Mouse (Mus musculus) ES-E14 (cell line): ENCODE data around the gene Eif4a3. TPM values are rescaled to one million over a fixed set of nuclear protein-coding genes. Genes with fewer than 3 reads are reported as not detected.
"Not testable (repeated sequence)": the region's sequence is repeated elsewhere in the genome, so short reads cannot be mapped to it uniquely, and the experiment has no call there.

Experiments
- DNase-seq: peaks from one replicate; pipeline ENCODE4 v3.0.0-alpha.2; 2013; ENCODE audit warnings: low read depth, low spot score
- H3K27ac ChIP-seq: 2 replicates; pipeline ENCODE4 v1.5.1; 2012; ENCODE audit warnings: low read depth, mild to moderate bottlenecking, low read length, moderate library complexity, mixed read lengths; ENCODE audit not compliant: poor library complexity, insufficient read depth, severe bottlenecking
- H3K36me3 ChIP-seq: 2 replicates; pipeline ENCODE4 v1.6.1; 2012; ENCODE audit warnings: mild to moderate bottlenecking, low read length, moderate library complexity, mixed read lengths; ENCODE audit not compliant: control insufficient read depth, poor library complexity, insufficient read depth, severe bottlenecking
- H3K4me1 ChIP-seq, 2 experiments: fragments of 150-350 bp in 1 of 2; sonication (generic) in 1 of 2; 2 replicates each; pipeline ENCODE4 v1.6.1; 2012; ENCODE audit warnings: low read length in 2 of 2, mild to moderate bottlenecking in 1 of 2, mixed read lengths in 1 of 2; ENCODE audit not compliant: control insufficient read depth in 2 of 2, insufficient read depth in 2 of 2, poor library complexity in 1 of 2
- H3K4me3 ChIP-seq, 2 experiments: fragments of 150-350 bp in 1 of 2; sonication (generic) in 1 of 2; 2 replicates each; pipeline ENCODE4 v1.5.1; 2012; ENCODE audit warnings: low read length in 2 of 2, low read depth in 1 of 2, mild to moderate bottlenecking in 1 of 2, mixed read lengths in 1 of 2; ENCODE audit not compliant: insufficient read depth in 1 of 2, poor library complexity in 1 of 2, severe bottlenecking in 1 of 2
- H3K9ac ChIP-seq: 2 replicates; pipeline ENCODE4 v1.6.1; 2012; ENCODE audit warnings: low read depth, mild to moderate bottlenecking, low read length, mixed read lengths; ENCODE audit not compliant: poor library complexity, insufficient read depth, severe bottlenecking
- H3K9me3 ChIP-seq: fragments of 150-350 bp; sonication (generic); 2 replicates; pipeline ENCODE4 v1.6.1; 2012; ENCODE audit warnings: low read depth, mild to moderate bottlenecking, low read length; ENCODE audit not compliant: control insufficient read depth, insufficient read depth
- CHD2 ChIP-seq: IDR thresholded peaks from 2 replicates; pipeline ENCODE4 v1.6.1; 2014; ENCODE audit warnings: mild to moderate bottlenecking, low read depth, low read length, inconsistent platforms
- HCFC1 ChIP-seq: IDR thresholded peaks from 2 replicates; pipeline ENCODE4 v1.6.1; 2012; ENCODE audit warnings: low read length, inconsistent platforms, borderline replicate concordance; ENCODE audit not compliant: insufficient read depth
- MAFK ChIP-seq: IDR thresholded peaks from 2 replicates; pipeline ENCODE4 v1.6.1; 2014; ENCODE audit warnings: mild to moderate bottlenecking, low read depth, low read length, inconsistent platforms; ENCODE audit not compliant: insufficient read depth
- ZC3H11A ChIP-seq: IDR thresholded peaks from 2 replicates; pipeline ENCODE4 v1.6.1; 2012; ENCODE audit warnings: low read depth, mild to moderate bottlenecking, inconsistent platforms, low read length, borderline replicate concordance
- ZNF384 ChIP-seq: IDR thresholded peaks from 2 replicates; pipeline ENCODE4 v1.6.1; 2012; ENCODE audit warnings: low read depth, low read length, inconsistent platforms
- in situ Hi-C, 2 experiments: fragments of 600-800 bp; cut with MboI; formaldehyde crosslinking; loops; one replicate each; pipeline ENCODE4 v1.15.1; 2025; ENCODE audit warnings: low sequenced_read_pairs in 2 of 2, inconsistent platforms in 1 of 2; ENCODE audit not compliant: unreplicated experiment in 2 of 2
- total RNA-seq: library from RNA; depleted of rRNA; stranded (reverse); fragments of 300-350 nt; gene quantifications from 2 replicates; pipeline ENCODE4 v1.2.3, GENCODE M21; 2012

Gene Eif4a3
- total RNA-seq, 1 experiment = 400 TPM

DNA sequence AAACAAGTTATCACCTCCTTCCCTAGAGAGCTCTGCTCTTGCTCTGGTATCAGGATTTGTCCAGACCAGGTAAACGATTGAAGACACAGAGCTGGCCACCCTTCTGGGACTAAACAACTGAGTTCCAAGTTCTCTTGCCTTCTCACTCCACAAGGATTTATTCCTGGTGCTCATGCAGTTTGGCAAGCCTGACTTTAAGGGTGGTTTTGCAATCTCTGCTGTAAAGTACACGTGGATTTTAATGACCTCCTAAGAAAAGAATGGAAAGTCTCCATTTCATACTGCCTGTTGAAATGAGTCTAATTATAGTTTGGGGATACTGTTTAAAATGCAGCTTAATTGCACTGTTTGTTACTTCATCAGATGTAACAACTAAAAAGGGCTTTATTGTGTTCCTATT, 1.1 kb upstream of the Eif4a3 start:
- no peak overlapping the region for H3K9ac ChIP-seq
- peaks cover 19% of the 10 kb centered on the region for H3K36me3 ChIP-seq
- H3K9me3 ChIP-seq = no peaks in the 10 kb centered on the region
- no peak overlapping the region for H3K27ac ChIP-seq
- DNase-seq = no peak
- H3K4me3 ChIP-seq = peak overlapping the region in 1 of 2 experiments; percentile 64; a peak in 1 of 4 replicates
- in situ Hi-C loops = no loop called here
- TF ChIP-seq ZC3H11A = no peak
- TF ChIP-seq CHD2 = no peak
- TF ChIP-seq MAFK = no peak
- TF ChIP-seq HCFC1 = no peak
- H3K4me1 ChIP-seq = peaks cover 2 to 6% of the 10 kb centered on the region in 2 experiments; a peak in 2 of 4 replicates

DNA sequence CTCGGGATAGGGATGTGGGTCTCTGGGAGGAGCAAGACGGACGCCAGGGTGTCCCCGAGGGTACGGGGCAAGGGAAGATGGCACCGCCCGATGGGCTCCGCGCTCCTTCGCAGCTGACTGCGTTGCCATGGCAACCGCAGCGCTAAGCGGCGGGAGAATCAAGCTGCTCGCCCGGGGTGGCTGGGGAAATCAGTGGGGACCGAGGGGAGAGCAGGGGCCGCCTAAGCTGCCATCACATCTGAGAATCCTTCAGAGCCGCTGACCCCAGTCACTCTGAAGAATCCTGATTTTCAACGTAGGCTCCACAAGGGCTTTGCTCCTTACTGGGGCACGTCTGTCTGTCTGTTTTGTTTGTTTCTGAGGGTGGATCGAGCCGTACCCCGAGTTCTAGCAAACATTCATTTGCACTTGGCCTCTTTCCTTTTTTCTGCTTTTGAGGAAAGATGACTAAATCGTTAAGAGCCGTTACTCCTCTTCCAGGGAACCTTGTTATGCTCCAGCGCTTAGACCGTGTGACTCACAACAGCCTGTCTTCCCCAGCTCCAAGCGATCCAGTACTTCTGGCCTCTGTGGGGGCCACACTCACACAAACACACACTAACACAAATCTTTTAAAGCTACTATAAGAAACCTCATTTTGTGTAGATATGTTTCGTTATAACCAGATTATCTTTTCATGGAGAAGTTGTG, 502 bp upstream of the Eif4a3 start:
- in situ Hi-C loops = no loop called here
- peak overlapping the region; percentile 64 to 93 for H3K4me3 ChIP-seq
- TF ChIP-seq MAFK (no peak), CHD2 (no peak), HCFC1 (no peak), ZC3H11A (no peak), ZNF384 (no peak)
- peak overlapping the region; percentile 93 for H3K9ac ChIP-seq
- H3K9me3 ChIP-seq = no peaks in the 10 kb centered on the region
- H3K36me3 ChIP-seq = peaks cover 25% of the 10 kb centered on the region
- H3K4me1 ChIP-seq = peaks cover 2 to 6% of the 10 kb centered on the region in 2 experiments; a peak in 2 of 4 replicates
- DNase-seq = no peak
- peak overlapping the region; percentile 51; the same call in 1 of the 2 replicates for H3K27ac ChIP-seq

DNA sequence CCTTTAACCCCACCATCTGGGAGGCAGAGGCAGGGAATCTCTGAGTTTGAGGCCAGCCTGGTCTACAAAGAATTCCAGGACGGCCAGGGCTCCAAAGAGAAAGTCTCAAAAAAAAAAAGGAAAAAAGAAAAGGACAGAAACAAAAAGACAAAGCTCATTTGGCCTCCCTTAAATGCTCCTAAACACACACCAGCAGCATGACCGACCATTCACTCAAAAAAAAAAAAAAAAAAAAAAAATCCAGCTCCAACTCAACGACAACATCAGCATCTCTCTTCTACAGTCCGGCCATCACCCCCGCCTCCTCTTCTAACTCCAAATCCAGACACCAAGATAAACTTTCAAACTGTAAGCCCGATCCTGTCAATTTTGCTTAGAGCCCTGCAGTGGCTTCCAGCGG, 972 bp downstream of the Eif4a3 start:
- no peaks in the 10 kb centered on the region for H3K9me3 ChIP-seq
- H3K27ac ChIP-seq = no peak overlapping the region
- in situ Hi-C loops = no loop called here
- peak overlapping the region; percentile 89 to 93 for H3K4me3 ChIP-seq
- TF ChIP-seq MAFK (no peak), ZNF384 (peak; percentile 59; the same call in 1 of the 2 replicates)
- DNase-seq = no peak
- peak overlapping the region; percentile 97 for H3K9ac ChIP-seq
- H3K36me3 ChIP-seq = peaks cover 38% of the 10 kb centered on the region
- peaks cover 2 to 4% of the 10 kb centered on the region in 2 experiments; a peak in 2 of 4 replicates for H3K4me1 ChIP-seq

DNA sequence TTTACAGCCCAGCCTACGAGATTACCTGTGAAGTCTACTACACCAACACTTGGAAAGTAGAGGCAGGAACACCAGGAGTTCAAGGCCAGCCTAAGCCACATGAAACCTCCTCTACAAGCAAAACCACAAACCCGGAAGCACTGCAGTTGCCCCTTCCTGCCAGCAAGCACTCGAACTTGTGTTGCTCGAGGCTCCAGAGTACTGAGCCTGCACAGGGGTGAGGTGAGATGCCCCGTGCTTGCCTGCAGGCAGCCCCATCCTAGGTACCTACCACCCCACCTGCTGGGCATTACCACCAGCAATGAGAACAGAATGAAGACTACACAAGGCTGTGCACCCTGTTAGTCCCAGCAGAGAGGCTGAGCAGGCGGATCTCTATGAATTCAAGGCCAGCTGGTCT, 1.9 kb downstream of the Eif4a3 start:
- DNase-seq = no peak
- TF ChIP-seq ZNF384 (no peak), CHD2 (no peak), ZC3H11A (no peak), MAFK (no peak)
- no peak overlapping the region for H3K27ac ChIP-seq
- in situ Hi-C loops = no loop called here
- H3K9me3 ChIP-seq = no peaks in the 10 kb centered on the region
- H3K4me1 ChIP-seq = peaks cover 4% of the 10 kb centered on the region in 2 experiments; a peak in 2 of 4 replicates
- peak overlapping the region; percentile 16 for H3K9ac ChIP-seq
- H3K4me3 ChIP-seq = no peak overlapping the region
- peaks cover 46% of the 10 kb centered on the region for H3K36me3 ChIP-seq

DNA sequence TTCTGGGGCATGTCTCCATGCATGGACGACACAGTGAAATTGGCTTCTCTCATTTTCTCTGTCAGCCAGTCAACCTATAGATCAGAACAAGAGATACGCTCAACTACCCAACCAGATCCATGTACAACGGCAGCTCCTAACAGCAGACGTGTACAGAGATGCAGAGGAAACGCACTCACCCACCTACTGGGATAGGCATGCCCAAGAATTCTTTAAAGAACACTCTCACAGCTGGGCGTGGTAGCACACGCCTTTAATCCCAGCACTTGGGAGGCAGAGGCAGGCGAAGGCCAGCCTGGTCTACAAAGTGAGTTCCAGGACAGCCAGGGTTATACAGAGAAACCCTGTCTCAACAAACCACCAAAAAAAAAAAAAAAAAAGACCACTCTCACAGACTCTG, 7.0 kb downstream of the Eif4a3 start:
- DNase-seq, in situ Hi-C loops, H3K4me1 ChIP-seq, H3K4me3 ChIP-seq, H3K27ac ChIP-seq, H3K9ac ChIP-seq, H3K9me3 ChIP-seq: not testable (repeated sequence)
- H3K36me3 ChIP-seq = peaks cover 74% of the 10 kb centered on the region
